Mouse (Mus musculus) liver, embryonic 11.5 days (tissue): ENCODE measurements around the gene B3gnt9. TPM values are rescaled to one million over a fixed set of nuclear protein-coding genes. Genes with fewer than 3 reads are reported as not detected.

Source experiments
- ATAC-seq: fragments of 200-750 bp; cut with Nextera tagmentation; replicated peaks from 2 replicates; pipeline ENCODE4 v1.8.0; 2017; ENCODE audit warnings: moderate number of reproducible peaks, mild to moderate bottlenecking, moderate TSS enrichment, moderate library complexity; ENCODE audit not compliant: low FRiP score
- DNase-seq: peaks from one replicate; pipeline ENCODE4 v3.0.0-alpha.2; 2017; ENCODE audit warnings: low spot score
- H3K27ac ChIP-seq: fragments of 300-500 bp; sonication (generic); 2 replicates; pipeline ENCODE4 v1.5.1; 2014; ENCODE audit warnings: mild to moderate bottlenecking, low read depth, low read length, control low read depth
- H3K27me3 ChIP-seq: fragments of 300-500 bp; sonication (generic); replicated peaks from 2 replicates; pipeline ENCODE4 v1.6.1; 2014; ENCODE audit warnings: low read length, mixed read lengths; ENCODE audit not compliant: control insufficient read depth, insufficient read depth
- H3K36me3 ChIP-seq: fragments of 300-500 bp; sonication (generic); 2 replicates; pipeline ENCODE4 v1.6.1; 2014; ENCODE audit warnings: mild to moderate bottlenecking, low read length, moderate library complexity, mixed read lengths; ENCODE audit not compliant: control insufficient read depth, insufficient read depth
- H3K4me1 ChIP-seq: fragments of 300-500 bp; sonication (generic); replicated peaks from 2 replicates; pipeline ENCODE4 v1.6.1; 2014; ENCODE audit warnings: low read length, mixed read lengths; ENCODE audit not compliant: control insufficient read depth, insufficient read depth
- H3K4me2 ChIP-seq: fragments of 300-500 bp; sonication (generic); 2 replicates; pipeline ENCODE4 v1.6.1; 2014; ENCODE audit warnings: mild to moderate bottlenecking, control low read depth, moderate library complexity
- H3K4me3 ChIP-seq: fragments of 300-500 bp; sonication (generic); 2 replicates; pipeline ENCODE4 v1.5.1; 2014; ENCODE audit warnings: low read depth, low read length, control low read depth
- H3K9ac ChIP-seq: fragments of 300-500 bp; sonication (generic); 2 replicates; pipeline ENCODE4 v1.6.1; 2014; ENCODE audit warnings: low read depth, low read length, control low read depth
- H3K9me3 ChIP-seq: fragments of 300-500 bp; sonication (generic); 2 replicates; pipeline ENCODE4 v1.6.1; 2016; ENCODE audit warnings: low read length, inconsistent platforms, mixed read lengths; ENCODE audit not compliant: control insufficient read depth
- WGBS: fragments of 180-500 bp; shearing (Covaris S2); extraction: QIAGEN DNeasy Blood & Tissue Kit; methylation state at CpG from one replicate; pipeline ENCODE4 v1.1.7; 2014; 5-methylcytosine and 5-hydroxymethylcytosine counted together
- polyA plus RNA-seq: library from polyadenylated mRNA; unstranded; fragments of >200 nt; fragmentation: Nextera tagmentation; extraction: Ambion mirVana; gene quantifications from 2 replicates; pipeline ENCODE4 v1.2.1, GENCODE M21; 2014

The B3gnt9 gene
- polyA plus RNA-seq, 1 experiment from 2014 or later = 4.2 TPM

GRCm38 (mm10) chr8:105275840-105276239 is 20.9 kb upstream of the B3gnt9 start, which contains the start of gene Nol3:
TSS of gene Nol3 (plus strand) at chr8:105276140.
- no peak for DNase-seq
- Histone ChIP-seq H3K9ac (no peak within 1 kb of the TSS), H3K36me3 (no peaks in the 10 kb centered on the region), H3K4me2 (peak within 1 kb of the TSS; percentile 63), H3K9me3 (no peaks in the 10 kb centered on the region), H3K4me3 (peak within 1 kb of the TSS; percentile 38), H3K4me1 (peaks cover 8% of the 10 kb centered on the region), H3K27ac (no peak within 1 kb of the TSS), H3K27me3 (peaks cover 92% of the 10 kb centered on the region)
- no peak for ATAC-seq
- whole genome bisulfite sequencing = 12% methylated on average over 10 of the region's 10 CpGs

- H3K4me2 ChIP-seq = peak overlapping the region; percentile 63
- peaks cover 97% of the 10 kb centered on the region for H3K27me3 ChIP-seq
- no peaks in the 10 kb centered on the region for H3K36me3 ChIP-seq
- DNase-seq = no peak
- 10% methylated on average over 11 of the region's 11 CpGs for WGBS
- no peak overlapping the region for H3K9ac ChIP-seq
- ATAC-seq = no peak
- H3K9me3 ChIP-seq = no peaks in the 10 kb centered on the region
- no peak overlapping the region for H3K4me3 ChIP-seq
- no peak overlapping the region for H3K27ac ChIP-seq
- peaks cover 8% of the 10 kb centered on the region for H3K4me1 ChIP-seq
Measured at GRCm38 (mm10) chr8:105275387-105275786, 20.4 kb upstream of the B3gnt9 start.

- ATAC-seq (no peak), DNase-seq (no peak)
- H3K9ac ChIP-seq = no peak overlapping the region
- peaks cover 6% of the 10 kb centered on the region; the same call in 1 of the 2 replicates for H3K9me3 ChIP-seq
- peaks cover 23% of the 10 kb centered on the region for H3K4me1 ChIP-seq
- 3% methylated on average over 11 of the region's 11 CpGs for whole genome bisulfite sequencing
- peaks cover 97% of the 10 kb centered on the region for H3K27me3 ChIP-seq
- no peak overlapping the region for H3K4me3 ChIP-seq
- no peaks in the 10 kb centered on the region for H3K36me3 ChIP-seq
- H3K27ac ChIP-seq = no peak overlapping the region
- no peak overlapping the region for H3K4me2 ChIP-seq
Measured at GRCm38 (mm10) chr8:105270916-105271186, 15.9 kb upstream of the B3gnt9 start.

GRCm38 (mm10) chr8:105270101-105270915 is 15.4 kb upstream of the B3gnt9 start:
- WGBS = 6% methylated on average over 39 of the region's 39 CpGs
- no peak for DNase-seq
- Histone ChIP-seq H3K9ac (no peak overlapping the region), H3K4me3 (peak overlapping the region; percentile 45), H3K27me3 (peaks cover 95% of the 10 kb centered on the region), H3K4me1 (peaks cover 23% of the 10 kb centered on the region), H3K36me3 (no peaks in the 10 kb centered on the region), H3K27ac (no peak overlapping the region), H3K9me3 (peaks cover 6% of the 10 kb centered on the region; the same call in 1 of the 2 replicates), H3K4me2 (peak overlapping the region; percentile 73)
- ATAC-seq = no peak

GRCm38 (mm10) chr8:105269461-105269947 is 14.6 kb upstream of the B3gnt9 start, which contains the start of gene Hsf4:
TSS of gene Hsf4 (plus strand) at chr8:105269801.
- peaks cover 87% of the 10 kb centered on the region for H3K27me3 ChIP-seq
- 0 out of 2 replicates have a peak, but pooled peaks have one; percentile 22 for ATAC-seq
- H3K36me3 ChIP-seq = no peaks in the 10 kb centered on the region
- H3K4me1 ChIP-seq = peaks cover 30% of the 10 kb centered on the region
- no peak within 1 kb of the TSS; the same call in 1 of the 2 replicates for H3K9ac ChIP-seq
- H3K4me2 ChIP-seq = peak within 1 kb of the TSS; percentile 73
- H3K9me3 ChIP-seq = peaks cover 6% of the 10 kb centered on the region; the same call in 1 of the 2 replicates
- 2% methylated on average over 42 of the region's 42 CpGs for WGBS
- peak within 1 kb of the TSS; percentile 45 for H3K4me3 ChIP-seq
- DNase-seq = no peak
- H3K27ac ChIP-seq = no peak within 1 kb of the TSS

GRCm38 (mm10) chr8:105269075-105269458 is 14.1 kb upstream of the B3gnt9 start:
- H3K4me3 ChIP-seq = peak overlapping the region; percentile 45
- DNase-seq (no peak), ATAC-seq (no peak)
- no peak overlapping the region for H3K27ac ChIP-seq
- 6% methylated on average over 10 of the region's 10 CpGs for WGBS
- H3K4me2 ChIP-seq = peak overlapping the region; percentile 73
- H3K4me1 ChIP-seq = peaks cover 30% of the 10 kb centered on the region
- no peaks in the 10 kb centered on the region for H3K36me3 ChIP-seq
- no peak overlapping the region for H3K9ac ChIP-seq
- peaks cover 83% of the 10 kb centered on the region for H3K27me3 ChIP-seq
- peaks cover 6% of the 10 kb centered on the region; the same call in 1 of the 2 replicates for H3K9me3 ChIP-seq

GRCm38 (mm10) chr8:105268342-105269074 is 13.6 kb upstream of the B3gnt9 start:
- Histone ChIP-seq H3K9me3 (peaks cover 6% of the 10 kb centered on the region; the same call in 1 of the 2 replicates), H3K27me3 (peaks cover 79% of the 10 kb centered on the region), H3K36me3 (no peaks in the 10 kb centered on the region), H3K4me2 (peak overlapping the region; percentile 73), H3K9ac (peak overlapping the region; percentile 28), H3K4me1 (peaks cover 32% of the 10 kb centered on the region), H3K4me3 (peak overlapping the region; percentile 45), H3K27ac (no peak overlapping the region)
- peak; percentile 3; the same call in 1 of the 2 replicates for ATAC-seq
- DNase-seq = peak; percentile 65
- 4% methylated on average over 65 of the region's 65 CpGs for WGBS

- Histone ChIP-seq H3K27me3 (peaks cover 62% of the 10 kb centered on the region), H3K36me3 (no peaks in the 10 kb centered on the region), H3K27ac (no peak overlapping the region), H3K4me1 (peaks cover 35% of the 10 kb centered on the region), H3K4me3 (no peak overlapping the region), H3K9ac (no peak overlapping the region), H3K4me2 (no peak overlapping the region), H3K9me3 (peaks cover 6% of the 10 kb centered on the region; the same call in 1 of the 2 replicates)
- WGBS = 19% methylated on average over 13 of the region's 13 CpGs
- DNase-seq (no peak), ATAC-seq (no peak)
Measured at GRCm38 (mm10) chr8:105266775-105267174, 11.8 kb upstream of the B3gnt9 start.
